Mouse (Mus musculus) CH12.LX (cell line): ENCODE results near the gene Prima1. TPM values are rescaled to one million over a fixed set of nuclear protein-coding genes. Genes with fewer than 3 reads are reported as not detected.

Experiments
- DNase-seq: peaks from one replicate; pipeline ENCODE4 v3.0.0-alpha.2; 2013; ENCODE audit errors: extremely low read depth
- H3K27ac ChIP-seq: 2 replicates; pipeline ENCODE4 v1.5.1; 2012; ENCODE audit warnings: low read depth, mild to moderate bottlenecking, control low read depth, moderate library complexity; ENCODE audit not compliant: insufficient read depth
- H3K27me3 ChIP-seq: replicated peaks from 2 replicates; pipeline ENCODE3; 2012; ENCODE audit warnings: inconsistent platforms
- H3K36me3 ChIP-seq, 2 experiments: replicated peaks in 1 of 2; 2 replicates each; pipeline versions ENCODE3 to v1.6.1; 2012; ENCODE audit warnings: inconsistent platforms in 1 of 2, low read length in 1 of 2, mild to moderate bottlenecking in 1 of 2, mixed read lengths in 1 of 2, moderate library complexity in 1 of 2; ENCODE audit not compliant: control insufficient read depth in 1 of 2, insufficient read depth in 1 of 2
- H3K4me1 ChIP-seq, 2 experiments: 2 replicates each; pipeline ENCODE4 v1.6.1; 2012; ENCODE audit warnings: inconsistent platforms in 1 of 2, moderate library complexity in 1 of 2; ENCODE audit not compliant: insufficient read depth in 2 of 2, control insufficient read depth in 1 of 2
- H3K4me2 ChIP-seq: 2 replicates; pipeline ENCODE4 v1.6.1; 2012; ENCODE audit warnings: low read depth, mild to moderate bottlenecking, control low read depth; ENCODE audit not compliant: poor library complexity, insufficient read depth, severe bottlenecking
- H3K4me3 ChIP-seq, 3 experiments: fragments of 150-350 bp in 1 of 3; sonication (generic) in 1 of 3; replicated peaks in 1 of 3; 2 replicates each; pipeline versions ENCODE3 to v1.5.1; 2011 to 2012; ENCODE audit warnings: low read depth in 2 of 3, low read length in 2 of 3, mild to moderate bottlenecking in 2 of 3, moderate library complexity in 2 of 3, control low read depth in 1 of 3, improper control_type of control experiment in 1 of 3, inconsistent platforms in 1 of 3, mixed read lengths in 1 of 3; ENCODE audit not compliant: poor library complexity in 1 of 3
- H3K79me2 ChIP-seq: replicated peaks from 2 replicates; pipeline ENCODE4 v1.6.1; 2012; ENCODE audit warnings: mild to moderate bottlenecking, moderate library complexity; ENCODE audit not compliant: control insufficient read depth, poor library complexity, insufficient read depth, severe bottlenecking; ENCODE audit errors: extremely low read depth
- H3K9ac ChIP-seq: 2 replicates; pipeline ENCODE4 v1.6.1; 2012; ENCODE audit warnings: low read depth, mild to moderate bottlenecking, control low read depth, moderate library complexity; ENCODE audit not compliant: insufficient read depth
- H3K9me3 ChIP-seq: replicated peaks from 2 replicates; pipeline ENCODE3; 2012; ENCODE audit warnings: low read length, inconsistent platforms, mixed read lengths
- BHLHE40 ChIP-seq: IDR thresholded peaks from 2 replicates; pipeline ENCODE4 v1.6.1; 2011; ENCODE audit warnings: mild to moderate bottlenecking, low read depth, low read length, improper control_type of control experiment
- CHD1 ChIP-seq: IDR thresholded peaks from 2 replicates; pipeline ENCODE4 v1.6.1; 2012; ENCODE audit warnings: low read depth, low read length, improper control_type of control experiment, inconsistent platforms
- CTCF ChIP-seq, 2 experiments: IDR thresholded peaks in 1 of 2; conservative IDR thresholded peaks in 1 of 2; 2 replicates each; pipeline ENCODE4 v1.5.1; 2011 to 2012; ENCODE audit warnings: low read depth in 2 of 2, low read length in 2 of 2, improper control_type of control experiment in 1 of 2, inconsistent platforms in 1 of 2, mild to moderate bottlenecking in 1 of 2, moderate library complexity in 1 of 2
- ELF1 ChIP-seq: IDR thresholded peaks from 2 replicates; pipeline ENCODE4 v1.6.1; 2014; ENCODE audit warnings: low read depth, mild to moderate bottlenecking, inconsistent platforms, low read length, improper control_type of control experiment
- EP300 ChIP-seq: IDR thresholded peaks from 2 replicates; pipeline ENCODE4 v1.6.1; 2011; ENCODE audit warnings: low read length, improper control_type of control experiment
- GABPA ChIP-seq: IDR thresholded peaks from 2 replicates; pipeline ENCODE4 v1.6.1; 2012; ENCODE audit warnings: low read depth, low read length, improper control_type of control experiment, inconsistent platforms; ENCODE audit not compliant: insufficient replicate concordance
- IRF4 ChIP-seq: IDR thresholded peaks from 2 replicates; pipeline ENCODE4 v1.6.1; 2014; ENCODE audit warnings: low read depth, mild to moderate bottlenecking, inconsistent platforms, low read length, improper control_type of control experiment
- MAX ChIP-seq: IDR thresholded peaks from 2 replicates; pipeline ENCODE4 v1.6.1; 2011; ENCODE audit warnings: low read length, improper control_type of control experiment
- MXI1 ChIP-seq: IDR thresholded peaks from 2 replicates; pipeline ENCODE4 v1.6.1; 2011; ENCODE audit warnings: mild to moderate bottlenecking, low read depth, low read length, improper control_type of control experiment
- MYC ChIP-seq: IDR thresholded peaks from 2 replicates; pipeline ENCODE4 v1.6.1; 2011; ENCODE audit warnings: low read depth, mild to moderate bottlenecking, improper control_type of control experiment, low read length
- NELFE ChIP-seq: IDR thresholded peaks from 2 replicates; pipeline ENCODE4 v1.6.1; 2011; ENCODE audit warnings: low read depth, low read length, improper control_type of control experiment
- UBTF ChIP-seq: IDR thresholded peaks from 2 replicates; pipeline ENCODE4 v1.6.1; 2012; ENCODE audit warnings: low read depth, mild to moderate bottlenecking, inconsistent platforms, low read length, improper control_type of control experiment, moderate library complexity
- USF1 ChIP-seq: IDR thresholded peaks from 2 replicates; pipeline ENCODE4 v1.6.1; 2014; ENCODE audit warnings: low read depth, mild to moderate bottlenecking, inconsistent platforms, low read length, improper control_type of control experiment
- ZC3H11A ChIP-seq: IDR thresholded peaks from 2 replicates; pipeline ENCODE4 v1.6.1; 2012; ENCODE audit warnings: low read depth, mild to moderate bottlenecking, inconsistent platforms, low read length, improper control_type of control experiment
- dilution Hi-C: fragments of 300-500 bp; cut with MboI; formaldehyde crosslinking; loops from 2 replicates; pipeline ENCODE4 v1.14.3; 2020; ENCODE audit warnings: low sequenced_read_pairs; ENCODE audit not compliant: extremely low pct_unique_long_range_greater_than_20kb, extremely low pct_ligation_motif_present
- in situ Hi-C: fragments of 300-500 bp; cut with MboI; formaldehyde crosslinking; loops from 3 replicates; pipeline ENCODE4 v1.14.3; 2019; ENCODE audit warnings: low sequenced_read_pairs, low pct_ligation_motif_present, low pct_unique_long_range_greater_than_20kb, mixed read lengths
- polyA plus RNA-seq: library from polyadenylated mRNA; unstranded; fragments of >175 nt; gene quantifications from 2 replicates; pipeline ENCODE4 v1.2.1, GENCODE M21; 2012; ENCODE audit warnings: low read depth; ENCODE audit not compliant: insufficient read length
- total RNA-seq, 2 experiments: library from RNA; depleted of rRNA; stranded (reverse); fragments of 300-350 nt in 1 of 2; fragments of >200 nt in 1 of 2; gene quantifications; 2 replicates each; pipeline ENCODE4 v1.2.3; 2012 to 2014

Prima1 gene
- total and polyA plus RNA-seq, 3 experiments = not detected

DNA sequence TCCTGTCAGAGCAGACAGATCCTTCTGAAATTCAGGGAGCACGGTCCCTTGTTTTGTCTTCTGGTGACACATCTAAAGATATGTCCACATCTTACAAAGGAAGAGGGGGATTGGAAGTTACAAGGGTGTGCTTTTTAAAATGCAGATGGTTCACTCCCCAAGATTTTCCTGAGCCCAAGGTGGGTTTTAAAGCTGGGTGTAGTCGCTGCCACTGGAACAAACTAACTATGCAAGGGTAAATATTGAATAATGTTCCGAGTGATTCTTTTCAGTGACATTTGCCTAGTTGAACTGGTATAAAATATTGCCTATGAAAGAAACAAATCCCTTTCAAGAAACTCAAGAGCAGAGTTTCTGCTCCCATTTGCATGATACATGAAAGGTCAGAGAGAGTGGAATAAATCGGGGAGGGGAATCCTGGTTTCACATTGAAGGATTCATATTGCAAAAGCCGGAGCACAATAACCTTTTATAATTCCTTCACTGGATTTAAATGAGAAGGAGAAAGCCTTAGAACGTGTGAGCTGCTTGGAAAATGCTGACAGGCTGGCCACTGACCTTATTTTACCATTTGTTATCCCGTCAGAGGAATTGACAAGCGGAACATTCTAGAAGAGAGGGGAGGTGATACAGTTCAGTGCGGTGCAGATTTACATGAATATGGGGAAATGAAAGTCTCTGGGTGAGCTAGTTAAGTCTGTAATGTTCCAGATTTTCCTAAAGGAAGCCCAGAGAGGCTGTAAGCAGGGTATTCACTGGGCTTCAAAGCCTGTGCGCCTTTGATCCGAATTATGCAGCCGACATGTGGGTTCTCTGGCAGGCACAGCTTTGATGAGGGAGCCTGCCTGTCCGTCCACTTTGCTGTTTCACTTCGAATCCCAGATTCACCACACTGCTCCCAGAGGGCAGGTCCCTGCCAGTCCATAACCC is 77.6 kb downstream of the Prima1 start:
- TF ChIP-seq EP300 = peak; percentile 72
- peak; percentile 76 for TF ChIP-seq IRF4
- no peak for TF ChIP-seq CTCF (conservative IDR thresholded peaks at IDR 0.05 in 1 of 2, IDR thresholded peaks at IDR 0.05 in 1 of 2; ENCODE audit: low read depth in 2 of 2, low read length in 2 of 2)
- Histone ChIP-seq H3K4me1 (peaks cover 3 to 22% of the 10 kb centered on the region in 2 experiments; a peak in 2 of 4 replicates), H3K4me3 (no peak overlapping the region), H3K9ac (no peak overlapping the region), H3K36me3 (no peaks in the 10 kb centered on the region), H3K9me3 (no peaks in the 10 kb centered on the region), H3K27ac (no peak overlapping the region), H3K27me3 (peaks cover under 1% of the 10 kb centered on the region), H3K4me2 (peak overlapping the region; percentile 4), H3K79me2 (no peaks in the 10 kb centered on the region)
- in situ Hi-C loops (no loop called here), dilution Hi-C loops (no loop called here)
- DNase-seq = peak; percentile 49

DNA sequence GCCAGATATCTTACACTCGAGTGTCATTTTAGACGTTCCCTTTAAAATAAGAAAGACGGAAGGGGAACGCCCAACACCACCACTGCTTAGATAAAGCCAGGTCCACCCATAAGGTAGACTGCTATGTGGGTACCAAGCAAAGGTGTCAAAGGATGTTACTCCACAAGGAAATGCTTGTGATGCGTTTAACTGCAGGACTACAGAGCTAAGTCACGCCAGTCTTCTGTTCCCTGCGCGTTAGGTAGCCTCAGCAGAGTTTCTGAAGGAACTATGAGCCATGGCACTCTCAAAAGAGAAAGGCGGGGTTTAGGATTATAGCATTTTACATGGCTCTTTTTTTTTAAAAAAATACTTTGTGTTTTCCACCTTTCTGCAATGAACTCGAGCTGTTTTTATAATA is 78.4 kb downstream of the Prima1 start:
- dilution Hi-C loops = no loop called here

GRCm38 (mm10) chr12:103160721-103161120 is 81.2 kb downstream of the Prima1 start:
- Histone ChIP-seq H3K4me3 (no peak overlapping the region), H3K79me2 (no peaks in the 10 kb centered on the region), H3K27me3 (no peaks in the 10 kb centered on the region), H3K9me3 (no peaks in the 10 kb centered on the region), H3K9ac (no peak overlapping the region), H3K27ac (no peak overlapping the region), H3K4me1 (peaks cover 3 to 22% of the 10 kb centered on the region in 2 experiments; a peak in 2 of 4 replicates), H3K36me3 (no peaks in the 10 kb centered on the region), H3K4me2 (no peak overlapping the region)
- in situ Hi-C loops (no loop called here), dilution Hi-C loops (no loop called here)
- no peak for DNase-seq
- TF ChIP-seq MYC (no peak), ZC3H11A (no peak), NELFE (no peak), GABPA (no peak), UBTF (no peak)

More for the DNA sequence above, 78.4 kb downstream of the Prima1 start:
- H3K27me3 ChIP-seq = no peaks in the 10 kb centered on the region
- no peaks in the 10 kb centered on the region for H3K36me3 ChIP-seq
- H3K4me2 ChIP-seq = no peak overlapping the region
- TF ChIP-seq MAX = no peak
- TF ChIP-seq MXI1 = no peak
- TF ChIP-seq ELF1 = no peak
- TF ChIP-seq CHD1 = no peak
- no peak for TF ChIP-seq MYC
- no peak for TF ChIP-seq BHLHE40
- TF ChIP-seq ZC3H11A = no peak
- TF ChIP-seq USF1 = no peak
- TF ChIP-seq, all 38 proteins: peak for 0
- Histone ChIP-seq H3K9ac (no peak overlapping the region), H3K4me1 (peaks cover 3 to 22% of the 10 kb centered on the region in 2 experiments; a peak in 2 of 4 replicates), H3K27ac (no peak overlapping the region), H3K79me2 (no peaks in the 10 kb centered on the region), H3K9me3 (no peaks in the 10 kb centered on the region), H3K4me3 (no peak overlapping the region)
- DNase-seq = no peak
- in situ Hi-C loops = no loop called here
